Mouse (Mus musculus) C2C12 (cell line): ENCODE data around the gene Lrp10.

Experiments
- CEBPB ChIP-seq: IDR thresholded peaks from one replicate; pipeline ENCODE4 v1.6.1; 2011; ENCODE audit warnings: low read depth, mild to moderate bottlenecking, control low read depth, moderate library complexity
- CTCF ChIP-seq: IDR thresholded peaks from one replicate; pipeline ENCODE4 v1.5.1; 2011; ENCODE audit not compliant: control insufficient read depth, insufficient read depth, insufficient read length
- MAX ChIP-seq: IDR thresholded peaks from one replicate; pipeline ENCODE4 v1.6.1; 2011; ENCODE audit warnings: mild to moderate bottlenecking, control low read depth
- MYOD1 ChIP-seq: IDR thresholded peaks from one replicate; pipeline ENCODE4 v1.6.1; 2011; ENCODE audit warnings: low read depth; ENCODE audit not compliant: control insufficient read depth, insufficient read length
- USF1 ChIP-seq: IDR thresholded peaks from one replicate; pipeline ENCODE4 v1.6.1; 2011; ENCODE audit warnings: low read depth, mild to moderate bottlenecking, control low read depth, moderate library complexity

DNA sequence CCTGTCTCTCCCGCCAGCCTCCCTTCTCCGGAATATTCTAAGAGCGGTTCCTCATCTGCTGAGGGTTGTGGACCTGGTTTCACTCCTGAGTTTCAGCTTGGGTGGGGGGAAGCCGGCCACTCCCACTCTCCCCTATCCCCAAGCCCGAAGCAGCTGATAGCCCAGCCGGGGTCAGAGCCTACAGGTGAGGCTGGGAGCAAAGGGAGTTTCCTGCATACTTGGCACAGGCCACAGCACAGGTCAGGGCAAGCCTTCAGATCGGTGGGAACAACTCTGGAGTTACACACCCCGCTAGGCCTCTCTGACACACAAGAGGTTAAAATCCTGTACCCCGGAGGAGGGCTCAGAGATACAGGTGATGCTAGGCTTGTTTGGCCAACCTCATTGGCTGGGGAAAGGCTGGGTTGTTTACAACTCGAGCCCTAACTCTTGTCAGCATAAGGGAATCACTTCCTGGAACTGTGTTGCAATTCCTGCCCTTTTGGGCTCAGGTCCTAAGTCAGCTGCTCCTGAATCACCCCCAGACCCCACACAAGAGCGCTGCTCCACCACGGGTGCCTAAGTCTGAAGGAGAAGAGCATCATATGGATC, 29.9 kb upstream of the Lrp10 start:
- no peak for TF ChIP-seq CTCF
- TF ChIP-seq USF1 = no peak
- peak; percentile 48 for TF ChIP-seq CEBPB
- no peak for TF ChIP-seq MAX
- no peak for TF ChIP-seq MYOD1
